Mouse (Mus musculus) CH12.LX (cell line): ENCODE results near the gene Mta2. TPM values are rescaled to one million over a fixed set of nuclear protein-coding genes. Genes with fewer than 3 reads are reported as not detected.
A peak's percentile ranks its signal among the peaks of the same experiment; 100 is the strongest.

Source experiments
- DNase-seq: peaks from one replicate; pipeline ENCODE4 v3.0.0-alpha.2; 2013; ENCODE audit errors: extremely low read depth
- H3K27ac ChIP-seq: 2 replicates; pipeline ENCODE4 v1.5.1; 2012; ENCODE audit warnings: low read depth, mild to moderate bottlenecking, control low read depth, moderate library complexity; ENCODE audit not compliant: insufficient read depth
- H3K27me3 ChIP-seq: replicated peaks from 2 replicates; pipeline ENCODE3; 2012; ENCODE audit warnings: inconsistent platforms
- H3K36me3 ChIP-seq, 2 experiments: replicated peaks in 1 of 2; 2 replicates each; pipeline versions ENCODE3 to v1.6.1; 2012; ENCODE audit warnings: inconsistent platforms in 1 of 2, low read length in 1 of 2, mild to moderate bottlenecking in 1 of 2, mixed read lengths in 1 of 2, moderate library complexity in 1 of 2; ENCODE audit not compliant: control insufficient read depth in 1 of 2, insufficient read depth in 1 of 2
- H3K4me1 ChIP-seq, 2 experiments: 2 replicates each; pipeline ENCODE4 v1.6.1; 2012; ENCODE audit warnings: inconsistent platforms in 1 of 2, moderate library complexity in 1 of 2; ENCODE audit not compliant: insufficient read depth in 2 of 2, control insufficient read depth in 1 of 2
- H3K4me2 ChIP-seq: 2 replicates; pipeline ENCODE4 v1.6.1; 2012; ENCODE audit warnings: low read depth, mild to moderate bottlenecking, control low read depth; ENCODE audit not compliant: poor library complexity, insufficient read depth, severe bottlenecking
- H3K4me3 ChIP-seq, 3 experiments: fragments of 150-350 bp in 1 of 3; sonication (generic) in 1 of 3; replicated peaks in 1 of 3; 2 replicates each; pipeline versions ENCODE3 to v1.5.1; 2011 to 2012; ENCODE audit warnings: low read depth in 2 of 3, low read length in 2 of 3, mild to moderate bottlenecking in 2 of 3, moderate library complexity in 2 of 3, control low read depth in 1 of 3, improper control_type of control experiment in 1 of 3, inconsistent platforms in 1 of 3, mixed read lengths in 1 of 3; ENCODE audit not compliant: poor library complexity in 1 of 3
- H3K79me2 ChIP-seq: replicated peaks from 2 replicates; pipeline ENCODE4 v1.6.1; 2012; ENCODE audit warnings: mild to moderate bottlenecking, moderate library complexity; ENCODE audit not compliant: control insufficient read depth, poor library complexity, insufficient read depth, severe bottlenecking; ENCODE audit errors: extremely low read depth
- H3K9ac ChIP-seq: 2 replicates; pipeline ENCODE4 v1.6.1; 2012; ENCODE audit warnings: low read depth, mild to moderate bottlenecking, control low read depth, moderate library complexity; ENCODE audit not compliant: insufficient read depth
- H3K9me3 ChIP-seq: replicated peaks from 2 replicates; pipeline ENCODE3; 2012; ENCODE audit warnings: low read length, inconsistent platforms, mixed read lengths
- BHLHE40 ChIP-seq: IDR thresholded peaks from 2 replicates; pipeline ENCODE4 v1.6.1; 2011; ENCODE audit warnings: mild to moderate bottlenecking, low read depth, low read length, improper control_type of control experiment
- CHD1 ChIP-seq: IDR thresholded peaks from 2 replicates; pipeline ENCODE4 v1.6.1; 2012; ENCODE audit warnings: low read depth, low read length, improper control_type of control experiment, inconsistent platforms
- CHD2 ChIP-seq: IDR thresholded peaks from 2 replicates; pipeline ENCODE4 v1.6.1; 2011; ENCODE audit warnings: low read length, improper control_type of control experiment
- E2F4 ChIP-seq: IDR thresholded peaks from 2 replicates; pipeline ENCODE4 v1.6.1; 2011; ENCODE audit warnings: low read depth, low read length, improper control_type of control experiment; ENCODE audit not compliant: insufficient replicate concordance
- ELF1 ChIP-seq: IDR thresholded peaks from 2 replicates; pipeline ENCODE4 v1.6.1; 2014; ENCODE audit warnings: low read depth, mild to moderate bottlenecking, inconsistent platforms, low read length, improper control_type of control experiment
- ETS1 ChIP-seq: conservative IDR thresholded peaks from 2 replicates; pipeline ENCODE4 v1.6.1; 2012; ENCODE audit warnings: low read depth, mild to moderate bottlenecking, inconsistent platforms, low read length, improper control_type of control experiment, moderate library complexity
- GABPA ChIP-seq: IDR thresholded peaks from 2 replicates; pipeline ENCODE4 v1.6.1; 2012; ENCODE audit warnings: low read depth, low read length, improper control_type of control experiment, inconsistent platforms; ENCODE audit not compliant: insufficient replicate concordance
- HCFC1 ChIP-seq: IDR thresholded peaks from 2 replicates; pipeline ENCODE4 v1.6.1; 2012; ENCODE audit warnings: low read depth, mild to moderate bottlenecking, inconsistent platforms, low read length, improper control_type of control experiment
- IRF4 ChIP-seq: IDR thresholded peaks from 2 replicates; pipeline ENCODE4 v1.6.1; 2014; ENCODE audit warnings: low read depth, mild to moderate bottlenecking, inconsistent platforms, low read length, improper control_type of control experiment
- JUN ChIP-seq: IDR thresholded peaks from 2 replicates; pipeline ENCODE4 v1.6.1; 2011; ENCODE audit warnings: low read depth, mild to moderate bottlenecking, low read length, improper control_type of control experiment, moderate library complexity; ENCODE audit not compliant: insufficient read depth
- JUND ChIP-seq: conservative IDR thresholded peaks from 2 replicates; pipeline ENCODE4 v1.6.1; 2011; ENCODE audit warnings: low read depth, low read length, improper control_type of control experiment
- KAT2A ChIP-seq: IDR thresholded peaks from 2 replicates; pipeline ENCODE4 v1.6.1; 2012; ENCODE audit warnings: low read length, improper control_type of control experiment, inconsistent platforms; ENCODE audit not compliant: insufficient replicate concordance
- MAFK ChIP-seq: IDR thresholded peaks from 2 replicates; pipeline ENCODE4 v1.6.1; 2011; ENCODE audit warnings: low read length, improper control_type of control experiment; ENCODE audit not compliant: insufficient replicate concordance
- MAZ ChIP-seq: IDR thresholded peaks from 2 replicates; pipeline ENCODE4 v1.6.1; 2012; ENCODE audit warnings: low read depth, mild to moderate bottlenecking, inconsistent platforms, low read length, improper control_type of control experiment, moderate library complexity
- MEF2A ChIP-seq: IDR thresholded peaks from 2 replicates; pipeline ENCODE4 v1.6.1; 2014; ENCODE audit warnings: low read depth, mild to moderate bottlenecking, inconsistent platforms, low read length, improper control_type of control experiment, borderline replicate concordance
- MXI1 ChIP-seq: IDR thresholded peaks from 2 replicates; pipeline ENCODE4 v1.6.1; 2011; ENCODE audit warnings: mild to moderate bottlenecking, low read depth, low read length, improper control_type of control experiment
- MYC ChIP-seq: IDR thresholded peaks from 2 replicates; pipeline ENCODE4 v1.6.1; 2011; ENCODE audit warnings: low read depth, mild to moderate bottlenecking, improper control_type of control experiment, low read length
- NELFE ChIP-seq: IDR thresholded peaks from 2 replicates; pipeline ENCODE4 v1.6.1; 2011; ENCODE audit warnings: low read depth, low read length, improper control_type of control experiment
- NRF1 ChIP-seq: IDR thresholded peaks from 2 replicates; pipeline ENCODE4 v1.6.1; 2014; ENCODE audit warnings: low read depth, mild to moderate bottlenecking, inconsistent platforms, low read length, improper control_type of control experiment, moderate library complexity
- POLR2A ChIP-seq: IDR thresholded peaks from 2 replicates; pipeline ENCODE4 v1.6.1; 2011; ENCODE audit warnings: low read depth, mild to moderate bottlenecking, improper control_type of control experiment, low read length
- POLR2AphosphoS2 ChIP-seq: IDR thresholded peaks from 2 replicates; pipeline ENCODE4 v1.6.1; 2011; ENCODE audit warnings: low read depth, low read length, improper control_type of control experiment
- RAD21 ChIP-seq: IDR thresholded peaks from 2 replicates; pipeline ENCODE4 v1.6.1; 2011; ENCODE audit warnings: low read depth, mild to moderate bottlenecking, low read length, improper control_type of control experiment, moderate library complexity
- RCOR1 ChIP-seq: conservative IDR thresholded peaks from 2 replicates; pipeline ENCODE4 v1.6.1; 2012; ENCODE audit warnings: low read depth, mild to moderate bottlenecking, inconsistent platforms, low read length, improper control_type of control experiment
- SIN3A ChIP-seq: IDR thresholded peaks from 2 replicates; pipeline ENCODE4 v1.6.1; 2012; ENCODE audit warnings: low read length, improper control_type of control experiment, inconsistent platforms
- SMC3 ChIP-seq: IDR thresholded peaks from 2 replicates; pipeline ENCODE4 v1.6.1; 2011; ENCODE audit warnings: low read depth, low read length, improper control_type of control experiment
- TBP ChIP-seq: conservative IDR thresholded peaks from 2 replicates; pipeline ENCODE4 v1.6.1; 2011; ENCODE audit warnings: low read depth, low read length, improper control_type of control experiment
- TCF12 ChIP-seq: IDR thresholded peaks from 2 replicates; pipeline ENCODE4 v1.6.1; 2014; ENCODE audit warnings: low read depth, mild to moderate bottlenecking, inconsistent platforms, low read length, improper control_type of control experiment
- UBTF ChIP-seq: IDR thresholded peaks from 2 replicates; pipeline ENCODE4 v1.6.1; 2012; ENCODE audit warnings: low read depth, mild to moderate bottlenecking, inconsistent platforms, low read length, improper control_type of control experiment, moderate library complexity
- USF1 ChIP-seq: IDR thresholded peaks from 2 replicates; pipeline ENCODE4 v1.6.1; 2014; ENCODE audit warnings: low read depth, mild to moderate bottlenecking, inconsistent platforms, low read length, improper control_type of control experiment
- dilution Hi-C: fragments of 300-500 bp; cut with MboI; formaldehyde crosslinking; loops from 2 replicates; pipeline ENCODE4 v1.14.3; 2020; ENCODE audit warnings: low sequenced_read_pairs; ENCODE audit not compliant: extremely low pct_unique_long_range_greater_than_20kb, extremely low pct_ligation_motif_present
- in situ Hi-C: fragments of 300-500 bp; cut with MboI; formaldehyde crosslinking; loops from 3 replicates; pipeline ENCODE4 v1.14.3; 2019; ENCODE audit warnings: low sequenced_read_pairs, low pct_ligation_motif_present, low pct_unique_long_range_greater_than_20kb, mixed read lengths
- polyA plus RNA-seq: library from polyadenylated mRNA; unstranded; fragments of >175 nt; gene quantifications from 2 replicates; pipeline ENCODE4 v1.2.1, GENCODE M21; 2012; ENCODE audit warnings: low read depth; ENCODE audit not compliant: insufficient read length
- total RNA-seq, 2 experiments: library from RNA; depleted of rRNA; stranded (reverse); fragments of 300-350 nt in 1 of 2; fragments of >200 nt in 1 of 2; gene quantifications; 2 replicates each; pipeline ENCODE4 v1.2.3; 2012 to 2014

Mta2 gene
- total and polyA plus RNA-seq, 3 experiments, result 115 to 162 (median 131) TPM

DNA sequence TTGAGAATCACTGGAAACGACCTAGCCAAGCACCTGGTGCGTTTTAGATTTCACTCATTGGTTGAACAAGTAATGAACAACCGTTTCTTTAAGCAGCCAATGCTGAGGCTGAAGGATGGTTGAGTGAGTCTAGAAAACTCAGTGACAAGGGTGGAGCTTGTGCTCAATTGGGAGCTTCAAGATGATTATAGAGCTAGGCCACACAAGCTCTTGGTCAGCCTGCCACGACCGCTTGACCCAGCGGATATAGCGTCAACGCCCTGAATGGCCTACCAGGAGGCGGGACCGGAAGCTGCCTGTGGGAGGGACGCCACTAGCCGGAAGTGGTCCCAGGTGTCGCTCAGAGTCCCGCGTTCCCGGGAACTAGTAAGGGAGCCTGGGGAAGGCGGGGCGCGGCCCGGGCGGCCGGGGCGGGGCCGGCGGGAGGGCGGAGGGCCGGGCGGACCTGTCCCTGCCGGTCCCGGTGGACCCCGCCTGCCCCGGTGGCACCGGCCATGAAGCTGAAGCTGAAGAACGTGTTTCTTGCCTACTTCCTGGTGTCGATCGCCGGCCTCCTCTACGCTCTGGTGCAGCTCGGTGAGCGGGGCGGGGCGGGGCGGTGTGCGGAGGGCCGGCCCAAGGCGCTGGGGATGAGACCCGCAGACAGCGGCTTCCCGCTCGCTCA is 21.5 kb upstream of the Mta2 start, which contains the start of gene B3gat3:
Gene B3gat3 (plus strand): TSS at position 302 of the 664 bp plus-strand sequence.
- TF ChIP-seq MAZ, result no peak; the same call in 1 of the 2 replicates
- no peak for TF ChIP-seq SMC3
- TF ChIP-seq MEF2A, result no peak; the same call in 1 of the 2 replicates
- TF ChIP-seq JUND, result no peak
- TF ChIP-seq POLR2A, result peak; percentile 94
- peak; percentile 85 for TF ChIP-seq ELF1
- 0 out of 2 replicates have a peak, but pooled peaks have one; percentile 24 for TF ChIP-seq UBTF
- 0 out of 2 replicates have a peak, but pooled peaks have one; percentile 40 for TF ChIP-seq TCF12
- TF ChIP-seq JUN, result no peak
- TF ChIP-seq USF1, result no peak
- TF ChIP-seq MXI1, result peak; percentile 67
- no peak for TF ChIP-seq RCOR1
- TF ChIP-seq TBP, result peak; percentile 54; the same call in 1 of the 2 replicates
- TF ChIP-seq SIN3A, result peak; percentile 1; the same call in 1 of the 2 replicates
- peak; percentile 45; the same call in 1 of the 2 replicates for TF ChIP-seq KAT2A
- TF ChIP-seq HCFC1, result peak; percentile 78
- TF ChIP-seq MYC, result no peak; the same call in 1 of the 2 replicates
- TF ChIP-seq NELFE, result peak; percentile 81; the same call in 1 of the 2 replicates
- no peaks in the 10 kb centered on the region for H3K27me3 ChIP-seq
- H3K4me3 ChIP-seq, result peak within 1 kb of the TSS; percentile 81 to 95 (median 94)
- dilution Hi-C loops (no loop called here), in situ Hi-C loops (no loop called here)
- H3K4me1 ChIP-seq, result peaks cover 0 to 18% of the 10 kb centered on the region in 2 experiments; a peak in 2 of 4 replicates
- DNase-seq, result peak; percentile 89
- peaks cover 19% of the 10 kb centered on the region for H3K79me2 ChIP-seq
- peak within 1 kb of the TSS; percentile 96 for H3K27ac ChIP-seq
- no peaks in the 10 kb centered on the region for H3K9me3 ChIP-seq
- peaks cover 21 to 39% of the 10 kb centered on the region in 2 experiments for H3K36me3 ChIP-seq
- H3K4me2 ChIP-seq, result peak within 1 kb of the TSS; percentile 93
- peak within 1 kb of the TSS; percentile 96 for H3K9ac ChIP-seq

DNA sequence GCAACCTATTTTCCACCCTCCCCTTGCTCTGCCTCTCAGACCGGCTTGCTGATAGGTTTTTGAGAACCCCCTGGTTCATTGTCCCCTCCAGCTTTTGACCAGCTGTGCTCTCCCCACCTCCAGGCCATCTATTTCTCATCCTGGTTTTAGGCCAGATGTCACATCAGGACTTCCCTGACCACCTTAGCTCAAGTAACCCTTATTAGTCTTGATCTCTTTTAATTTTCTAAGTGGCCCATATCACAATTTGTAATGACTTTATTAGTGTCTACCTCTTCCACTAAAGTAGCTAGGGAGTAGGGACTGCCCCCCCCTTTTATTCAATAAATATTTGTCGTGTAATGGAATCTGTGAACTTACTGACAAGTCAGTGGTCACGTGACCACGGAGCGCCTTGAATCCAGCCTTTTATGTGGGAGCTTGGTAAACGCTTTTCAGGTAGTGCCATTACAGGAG is 20.8 kb upstream of the Mta2 start:
- DNase-seq, result peak; percentile 69
- Histone ChIP-seq H3K27me3 (no peaks in the 10 kb centered on the region), H3K36me3 (peaks cover 21 to 39% of the 10 kb centered on the region in 2 experiments), H3K9ac (peak overlapping the region; percentile 96), H3K4me3 (peak overlapping the region; percentile 81 to 95 (median 94)), H3K27ac (peak overlapping the region; percentile 96), H3K9me3 (no peaks in the 10 kb centered on the region), H3K4me2 (peak overlapping the region; percentile 74), H3K4me1 (peaks cover 0 to 18% of the 10 kb centered on the region in 2 experiments; a peak in 2 of 4 replicates), H3K79me2 (peaks cover 19% of the 10 kb centered on the region)
- in situ Hi-C loops, result no loop called here
- dilution Hi-C loops, result no loop called here
- peak; percentile 90 for TF ChIP-seq BHLHE40
- TF ChIP-seq JUND, result no peak
- TF ChIP-seq CHD1, result no peak
- no peak for TF ChIP-seq RCOR1
- no peak; the same call in 1 of the 2 replicates for TF ChIP-seq HCFC1
- peak; percentile 69 for TF ChIP-seq SIN3A
- TF ChIP-seq GABPA, result no peak
- TF ChIP-seq POLR2AphosphoS2, result no peak
- no peak; the same call in 1 of the 2 replicates for TF ChIP-seq MXI1
- no peak for TF ChIP-seq ETS1
- TF ChIP-seq NELFE, result no peak
- TF ChIP-seq MAFK, result no peak
- no peak for TF ChIP-seq TBP
- TF ChIP-seq E2F4, result no peak
- TF ChIP-seq RAD21, result no peak
- TF ChIP-seq CHD2, result no peak
- no peak for TF ChIP-seq IRF4
- TF ChIP-seq SMC3, result no peak
- TF ChIP-seq NRF1, result no peak
- no peak for TF ChIP-seq MYC
